Mouse (Mus musculus) hindbrain, embryonic 14.5 days (tissue): Measurements from ENCODE around the gene Prr18. TPM values are rescaled to one million over a fixed set of nuclear protein-coding genes. Genes with fewer than 3 reads are reported as not detected.
A peak's percentile ranks its signal among the peaks of the same experiment; 100 is the strongest.
"Not testable (repeated sequence)": the region's sequence is repeated elsewhere in the genome, so short reads cannot be mapped to it uniquely, and the experiment has no call there.

Source experiments
- ATAC-seq: fragments of 200-750 bp; cut with Nextera tagmentation; 2 replicates; pipeline ENCODE4 v1.8.0; 2017; ENCODE audit warnings: moderate number of reproducible peaks, mild to moderate bottlenecking, moderate TSS enrichment, moderate library complexity; ENCODE audit not compliant: low FRiP score
- DNase-seq: peaks from one replicate; pipeline ENCODE4 v3.0.0-alpha.2; 2015; ENCODE audit warnings: low spot score
- H3K27ac ChIP-seq: fragments of 300-500 bp; sonication (generic); 2 replicates; pipeline ENCODE4 v1.5.1; 2014; ENCODE audit warnings: mild to moderate bottlenecking, moderate library complexity
- H3K27me3 ChIP-seq: fragments of 300-500 bp; sonication (generic); 2 replicates; pipeline ENCODE4 v1.6.1; 2014; ENCODE audit warnings: mild to moderate bottlenecking, low read length, mixed read lengths; ENCODE audit not compliant: control insufficient read depth, insufficient read depth
- H3K36me3 ChIP-seq: fragments of 300-500 bp; sonication (generic); replicated peaks from 2 replicates; pipeline ENCODE4 v1.6.1; 2014; ENCODE audit not compliant: control insufficient read depth, insufficient read depth
- H3K4me1 ChIP-seq: fragments of 300-500 bp; sonication (generic); replicated peaks from 2 replicates; pipeline ENCODE4 v1.6.1; 2014; ENCODE audit warnings: antibody characterized with exemption, low read length, mixed read lengths; ENCODE audit not compliant: control insufficient read depth, insufficient read depth
- H3K4me2 ChIP-seq: fragments of 300-500 bp; sonication (generic); replicated peaks from 2 replicates; pipeline ENCODE4 v1.6.1; 2014; ENCODE audit warnings: mild to moderate bottlenecking, moderate library complexity
- H3K4me3 ChIP-seq: fragments of 300-500 bp; sonication (generic); replicated peaks from 2 replicates; pipeline ENCODE4 v1.5.1; 2014; ENCODE audit warnings: mild to moderate bottlenecking, low read length
- H3K9ac ChIP-seq: fragments of 300-500 bp; sonication (generic); 2 replicates; pipeline ENCODE4 v1.6.1; 2014
- H3K9me3 ChIP-seq: fragments of 300-500 bp; sonication (generic); 2 replicates; pipeline ENCODE4 v1.6.1; 2016; ENCODE audit warnings: low read length; ENCODE audit not compliant: control insufficient read depth
- WGBS: fragments of 180-500 bp; shearing (Covaris S2); extraction: QIAGEN DNeasy Blood & Tissue Kit; methylation state at CpG from one replicate; pipeline ENCODE4 v1.1.7; 2014; 5-methylcytosine and 5-hydroxymethylcytosine counted together
- polyA plus RNA-seq: library from polyadenylated mRNA; unstranded; fragments of >200 nt; fragmentation: Nextera tagmentation; extraction: Ambion mirVana; gene quantifications from 2 replicates; pipeline ENCODE4 v1.2.1, GENCODE M21; 2014

Gene Prr18
- polyA plus RNA-seq, 1 experiment from 2014 or later = 20.9 TPM

DNA sequence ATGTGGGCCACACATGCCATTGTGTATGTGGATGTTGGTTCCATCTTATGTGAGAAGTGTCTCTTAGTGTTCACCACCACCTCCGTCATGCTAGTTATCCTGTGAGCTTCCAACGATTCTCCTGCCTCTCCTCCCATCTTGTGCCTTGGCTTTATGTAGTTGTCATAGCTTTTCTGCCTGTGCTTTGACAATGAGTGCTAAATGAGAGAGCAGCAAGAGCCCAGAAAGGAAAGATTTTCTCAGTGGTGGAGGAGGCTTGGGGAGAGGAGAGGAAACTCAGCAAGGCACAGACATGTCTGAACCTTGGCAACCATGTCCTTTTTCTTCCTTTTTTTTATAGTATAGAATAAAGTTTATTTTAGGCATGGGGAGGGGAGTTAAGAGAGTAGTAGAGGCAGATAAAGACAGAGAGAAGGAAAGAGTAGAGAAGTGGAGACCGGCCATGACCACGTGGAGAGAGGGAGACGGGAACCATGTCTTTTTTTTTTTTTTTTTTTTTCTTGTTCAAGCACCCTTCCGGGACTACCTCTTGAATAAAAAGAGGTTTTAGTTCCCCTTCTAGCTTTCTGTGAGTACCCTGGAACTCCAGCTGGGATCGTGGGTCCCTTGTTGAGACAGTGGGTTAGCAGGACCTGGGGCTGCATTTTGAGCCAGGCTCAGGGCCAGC is 34.4 kb upstream of the Prr18 start:
- Histone ChIP-seq H3K4me3 (no peak overlapping the region), H3K4me1 (no peaks in the 10 kb centered on the region), H3K27me3 (no peaks in the 10 kb centered on the region), H3K36me3 (peaks cover 9% of the 10 kb centered on the region; the same call in 1 of the 2 replicates), H3K9me3 (no peaks in the 10 kb centered on the region), H3K9ac (no peak overlapping the region), H3K4me2 (no peak overlapping the region), H3K27ac (no peak overlapping the region)
- 71% methylated on average over 7 of the region's 7 CpGs for WGBS
- DNase-seq (no peak), ATAC-seq (no peak)

- H3K27me3 ChIP-seq = no peaks in the 10 kb centered on the region
- 72% methylated on average over 5 of the region's 5 CpGs for WGBS
- DNase-seq = no peak
- no peak for ATAC-seq
- no peak overlapping the region for H3K4me2 ChIP-seq
- peaks cover 1% of the 10 kb centered on the region; the same call in 1 of the 2 replicates for H3K36me3 ChIP-seq
- H3K4me3 ChIP-seq = no peak overlapping the region
- no peak overlapping the region for H3K27ac ChIP-seq
- no peaks in the 10 kb centered on the region for H3K9me3 ChIP-seq
- no peak overlapping the region for H3K9ac ChIP-seq
- no peaks in the 10 kb centered on the region for H3K4me1 ChIP-seq
Observed at GRCm38 (mm10) chr17:8303671-8304070, 33.6 kb upstream of the Prr18 start.

DNA sequence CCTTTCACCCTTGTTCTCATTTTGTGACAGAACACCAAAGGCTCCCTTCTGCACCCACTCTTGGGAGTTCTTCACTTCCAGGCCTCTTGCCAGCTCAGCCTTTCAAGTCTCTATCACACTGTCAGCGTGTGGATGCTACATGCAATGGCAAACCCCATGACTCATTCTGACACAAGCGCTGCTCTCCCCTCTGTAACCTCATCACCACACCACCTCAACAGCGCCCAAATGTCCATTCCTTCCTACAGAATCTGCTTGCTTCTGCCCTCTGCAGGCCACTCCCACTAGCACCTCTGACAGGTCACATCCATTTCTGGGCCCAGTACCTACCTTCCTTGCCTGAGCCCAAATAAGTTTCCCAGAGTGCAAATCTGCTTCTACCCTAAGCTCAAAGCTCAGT is 31.5 kb upstream of the Prr18 start:
- Histone ChIP-seq H3K36me3 (no peaks in the 10 kb centered on the region), H3K4me3 (no peak overlapping the region), H3K27ac (no peak overlapping the region), H3K4me2 (no peak overlapping the region), H3K9me3 (no peaks in the 10 kb centered on the region), H3K27me3 (no peaks in the 10 kb centered on the region), H3K4me1 (peaks cover 4% of the 10 kb centered on the region; the same call in 1 of the 2 replicates), H3K9ac (no peak overlapping the region)
- no peak for ATAC-seq
- no peak for DNase-seq
- 29% methylated on average over 3 of the region's 3 CpGs for WGBS

- under 1% methylated on average over 38 of the region's 54 CpGs for whole genome bisulfite sequencing
- H3K9ac ChIP-seq = peak within 1 kb of the TSS; percentile 76
- ATAC-seq = peak; percentile 95
- no peaks in the 10 kb centered on the region for H3K27me3 ChIP-seq
- H3K4me2 ChIP-seq = peak within 1 kb of the TSS; percentile 61
- H3K27ac ChIP-seq = peak within 1 kb of the TSS; percentile 75
- H3K36me3 ChIP-seq = no peaks in the 10 kb centered on the region
- H3K9me3 ChIP-seq = no peaks in the 10 kb centered on the region
- H3K4me3 ChIP-seq = peak within 1 kb of the TSS; percentile 68
- H3K4me1 ChIP-seq = peaks cover 18% of the 10 kb centered on the region
- peak; percentile 99 for DNase-seq
Observed at GRCm38 (mm10) chr17:8310838-8311614, 26.2 kb upstream of the Prr18 start, which contains the start of gene Sft2d1. Gene Sft2d1 (plus strand): TSS chr17:8311102.

GRCm38 (mm10) chr17:8311751-8312150 is 25.5 kb upstream of the Prr18 start:
- ATAC-seq = no peak
- Histone ChIP-seq H3K9ac (peak overlapping the region; percentile 76), H3K9me3 (no peaks in the 10 kb centered on the region)

DNA sequence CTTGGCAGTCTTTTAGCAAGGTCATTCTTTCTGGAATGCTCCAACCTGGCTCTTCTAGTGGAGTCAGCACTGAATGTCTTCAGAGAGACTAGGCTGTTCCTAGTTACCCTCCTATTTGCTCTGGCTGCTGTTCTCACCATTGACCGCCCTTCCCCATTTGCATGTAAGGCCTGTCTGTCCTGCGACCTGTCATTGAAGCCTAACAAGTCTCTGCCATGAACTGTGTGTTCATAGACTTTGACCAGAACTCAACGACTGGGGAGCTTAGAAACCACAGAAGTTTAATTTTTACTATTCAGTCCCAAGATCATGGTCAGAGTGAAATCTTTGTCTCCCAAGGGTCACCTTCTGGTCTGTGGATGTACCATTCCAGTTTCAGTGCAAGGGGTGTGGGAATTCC is 23.3 kb upstream of the Prr18 start:
- Histone ChIP-seq H3K4me1 (peaks cover 18% of the 10 kb centered on the region), H3K4me3 (no peak overlapping the region), H3K9ac (no peak overlapping the region), H3K27me3 (no peaks in the 10 kb centered on the region), H3K4me2 (no peak overlapping the region), H3K9me3 (no peaks in the 10 kb centered on the region), H3K36me3 (no peaks in the 10 kb centered on the region), H3K27ac (no peak overlapping the region)
- WGBS = 92% methylated on average over 3 of the region's 3 CpGs
- ATAC-seq = no peak
- DNase-seq = no peak

More at GRCm38 (mm10) chr17:8311751-8312150, 25.5 kb upstream of the Prr18 start:
- peak overlapping the region; percentile 68 for H3K4me3 ChIP-seq
- no peak for DNase-seq
- H3K27me3 ChIP-seq = no peaks in the 10 kb centered on the region
- peak overlapping the region; percentile 61 for H3K4me2 ChIP-seq
- WGBS = 52% methylated on average over 3 of the region's 3 CpGs
- H3K4me1 ChIP-seq = peaks cover 18% of the 10 kb centered on the region
- H3K36me3 ChIP-seq = no peaks in the 10 kb centered on the region
- no peak overlapping the region for H3K27ac ChIP-seq

- no peaks in the 10 kb centered on the region for H3K27me3 ChIP-seq
- H3K9me3 ChIP-seq = no peaks in the 10 kb centered on the region
- ATAC-seq (no peak), DNase-seq (no peak)
- WGBS = 95% methylated on average over 1 of the region's 1 CpGs
- H3K4me1 ChIP-seq = peaks cover 14% of the 10 kb centered on the region
- no peak overlapping the region for H3K27ac ChIP-seq
- H3K4me2 ChIP-seq = no peak overlapping the region
- H3K36me3 ChIP-seq = peaks cover under 1% of the 10 kb centered on the region; the same call in 1 of the 2 replicates
- H3K4me3 ChIP-seq = no peak overlapping the region
- H3K9ac ChIP-seq = no peak overlapping the region
Observed at GRCm38 (mm10) chr17:8316251-8316650, 21.0 kb upstream of the Prr18 start.

DNA sequence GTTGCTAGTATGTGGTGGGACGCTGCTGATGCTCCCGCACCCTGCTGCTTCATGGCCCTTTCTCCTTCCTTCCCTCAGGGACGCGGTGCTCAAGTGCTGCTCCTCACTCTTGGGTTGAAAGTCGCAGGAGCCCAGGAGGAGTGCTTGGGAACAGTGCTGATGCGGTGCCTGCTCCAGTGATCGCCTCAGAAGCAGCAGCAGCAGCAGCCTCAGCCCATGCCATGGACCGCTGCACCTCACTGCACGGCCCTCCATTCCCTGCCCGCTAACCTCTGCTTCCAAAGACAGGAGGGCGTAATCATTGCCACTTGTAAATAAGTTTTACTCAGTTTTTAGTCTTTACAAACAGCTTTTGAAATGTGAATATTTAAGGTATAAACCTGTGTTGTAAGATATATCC is 10.4 kb upstream of the Prr18 start:
- not testable (repeated sequence) for H3K4me2 ChIP-seq, H3K9ac ChIP-seq, DNase-seq, H3K4me3 ChIP-seq, ATAC-seq, H3K4me1 ChIP-seq, H3K9me3 ChIP-seq, H3K27ac ChIP-seq, H3K27me3 ChIP-seq
- 76% methylated on average over 10 of the region's 11 CpGs for WGBS
- H3K36me3 ChIP-seq = peaks cover 35% of the 10 kb centered on the region

DNA sequence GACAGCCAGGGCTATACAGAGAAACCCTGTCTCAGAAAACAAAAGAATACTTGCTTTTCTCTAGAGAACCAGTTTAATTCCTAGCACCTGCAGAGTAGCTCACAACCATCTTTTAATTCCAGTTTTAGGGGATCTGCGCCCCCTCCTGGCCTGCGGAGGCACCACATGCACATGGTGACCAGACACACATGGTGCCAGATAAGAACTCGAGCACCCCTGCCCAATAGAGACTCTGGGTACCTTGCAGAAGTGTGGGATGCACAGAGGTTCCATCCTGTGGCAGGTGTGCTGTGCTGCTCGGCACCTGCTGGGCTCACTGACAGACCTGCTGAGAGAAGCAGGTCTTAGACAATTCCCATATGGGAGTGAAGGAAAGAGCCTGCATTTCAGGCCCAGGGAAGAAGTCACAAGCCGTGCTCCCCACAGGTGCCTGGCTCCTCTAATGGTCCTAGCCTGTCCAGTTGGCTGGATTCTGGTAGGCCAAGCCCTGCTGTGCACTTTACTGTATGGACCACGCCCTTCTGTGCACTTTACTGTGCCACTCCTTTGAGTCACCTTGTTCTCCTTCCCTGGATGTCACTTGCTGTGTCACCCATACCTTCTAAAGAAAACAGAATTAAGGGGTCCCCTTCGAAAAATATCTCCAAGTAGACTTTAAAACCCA is 8.6 kb upstream of the Prr18 start:
- ATAC-seq (no peak), DNase-seq (no peak)
- no peak overlapping the region for H3K4me2 ChIP-seq
- no peak overlapping the region for H3K27ac ChIP-seq
- H3K9me3 ChIP-seq = no peaks in the 10 kb centered on the region
- no peak overlapping the region for H3K9ac ChIP-seq
- no peak overlapping the region for H3K4me3 ChIP-seq
- peaks cover 27% of the 10 kb centered on the region for H3K36me3 ChIP-seq
- no peaks in the 10 kb centered on the region for H3K4me1 ChIP-seq
- 70% methylated on average over 7 of the region's 7 CpGs for WGBS
- no peaks in the 10 kb centered on the region for H3K27me3 ChIP-seq
